Mouse (Mus musculus) leukemia stem cell, adult 10-12 weeks (primary cell): ENCODE data around the gene Abca8b. TPM values are rescaled to one million over a fixed set of nuclear protein-coding genes. Genes with fewer than 3 reads are reported as not detected.

Source experiments
- polyA plus RNA-seq: library from polyadenylated mRNA; stranded (reverse); fragments of >175 nt; gene quantifications from 2 replicates; pipeline ENCODE4 v1.2.3, GENCODE M21; 2012; ENCODE audit warnings: low replicate concordance

The Abca8b gene
- polyA plus RNA-seq, result not detected in 2 replicates

DNA sequence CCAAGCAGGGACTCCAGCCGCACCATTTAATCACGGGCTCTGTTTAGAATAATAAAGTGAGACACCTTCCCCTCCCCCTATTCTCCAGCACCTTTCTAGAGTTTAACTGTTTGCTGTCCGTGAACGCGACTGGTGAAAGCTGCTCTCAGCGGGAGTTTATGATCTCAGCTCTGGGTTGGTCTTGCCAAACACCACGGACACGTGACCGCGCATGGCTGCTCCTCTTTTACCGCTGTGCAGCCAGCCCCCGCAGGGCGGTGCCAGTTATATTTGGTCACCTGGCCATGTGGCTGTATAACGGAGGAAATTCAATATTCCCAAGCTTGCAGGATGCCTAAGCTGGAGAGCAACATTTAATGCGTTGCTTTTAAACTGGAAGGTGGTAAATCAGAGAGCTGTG, at the start of gene Abca8b:
TSS of gene Abca8b (minus strand) at position 222 of the 400 bp plus-strand sequence.

Other genes with a start within 250 kb of the Abca8b start
- not detected in 2 replicates for gene 1700012B07Rik, start 167.8 kb downstream of the Abca8b start, polyA plus RNA-seq
- not detected in 2 replicates for gene Abca8a, start 100.1 kb upstream of the Abca8b start, polyA plus RNA-seq
- not detected in 2 replicates for gene Abca9, start 172.4 kb upstream of the Abca8b start, polyA plus RNA-seq